Mouse (Mus musculus) liver, embryonic 14.5 days (tissue): ENCODE results near the gene Slco1a4.

ENCODE experiments used
- CTCF ChIP-seq: IDR thresholded peaks from 2 replicates; pipeline ENCODE4 v1.5.1; 2016; ENCODE audit warnings: antibody characterized with exemption, low read depth, control low read depth
- EP300 ChIP-seq: IDR thresholded peaks from 2 replicates; pipeline ENCODE4 v1.6.1; 2016; ENCODE audit warnings: antibody characterized with exemption, low read depth

DNA sequence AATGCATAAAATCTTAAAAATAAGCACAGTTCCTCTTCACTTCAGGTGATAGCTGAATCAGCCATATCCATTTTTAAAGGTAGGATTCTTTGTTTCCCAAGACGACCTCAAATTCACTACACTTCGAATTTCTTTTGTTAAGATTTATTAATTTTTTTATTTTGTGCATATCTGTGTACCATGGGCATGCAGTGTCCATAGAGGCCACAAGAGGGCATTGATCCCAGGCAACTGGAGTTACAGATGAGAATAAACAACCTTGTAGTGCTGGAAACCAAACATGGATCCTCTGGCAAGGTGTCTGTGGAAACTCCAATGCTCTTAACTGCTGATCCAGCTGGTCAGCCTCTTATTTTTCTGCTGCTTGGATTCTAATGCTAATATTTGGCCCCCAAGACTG, 32.2 kb upstream of the Slco1a4 start:
- TF ChIP-seq CTCF (0 out of 2 replicates have a peak, but pooled peaks have one; percentile 5), EP300 (no peak)
